Mouse (Mus musculus): ENCODE data around the gene Orc1.

The Orc1 gene

GRCm38 (mm10) chr4:108637721-108638120, 58.5 kb downstream of the Orc1 start:
- DNase-seq = no peak

- DNase-seq = no peak
Observed at GRCm38 (mm10) chr4:108638752-108639151, 59.5 kb downstream of the Orc1 start.

- no peak for DNase-seq
Observed at GRCm38 (mm10) chr4:108664407-108664806, 85.2 kb downstream of the Orc1 start.

Measured in spleen, adult 18-20 months (tissue).